Mouse (Mus musculus) E14TG2a.4 (cell line): Measurements from ENCODE around the gene P4ha1.
A peak's percentile ranks its signal among the peaks of the same experiment; 100 is the strongest.
"Not testable (repeated sequence)": the region's sequence is repeated elsewhere in the genome, so short reads cannot be mapped to it uniquely, and the experiment has no call there.

Experiments used
- H3K27me3 ChIP-seq: 2 replicates; pipeline ENCODE4 v1.6.1; 2014; ENCODE audit warnings: low read length, control low read depth; ENCODE audit not compliant: insufficient read depth
- H3K36me3 ChIP-seq: 2 replicates; pipeline ENCODE4 v1.6.1; 2014; ENCODE audit warnings: low read length, control low read depth; ENCODE audit not compliant: insufficient read depth
- H3K4me1 ChIP-seq: replicated peaks from 2 replicates; pipeline ENCODE4 v1.6.1; 2014; ENCODE audit warnings: low read depth, low read length, control low read depth
- H3K4me3 ChIP-seq: replicated peaks from 2 replicates; pipeline ENCODE4 v1.5.1; 2014; ENCODE audit warnings: mild to moderate bottlenecking, low read length
- H3K9me3 ChIP-seq: 2 replicates; pipeline ENCODE4 v1.6.1; 2014; ENCODE audit warnings: low read length, control low read depth
- CTCF ChIP-seq: conservative IDR thresholded peaks from 2 replicates; pipeline ENCODE4 v1.5.1; 2014; ENCODE audit warnings: low read length
- NANOG ChIP-seq: IDR thresholded peaks from 2 replicates; pipeline ENCODE4 v1.6.1; 2014; ENCODE audit warnings: borderline replicate concordance, low read length, mixed read lengths
- POU5F1 ChIP-seq: IDR thresholded peaks from 2 replicates; pipeline ENCODE4 v1.6.1; 2014; ENCODE audit warnings: low read length, borderline replicate concordance

The P4ha1 gene

GRCm38 (mm10) chr10:59289062-59289461 lies 34.0 kb upstream of the P4ha1 start:
- H3K27me3 ChIP-seq = 0 out of 2 replicates have a peak, but pooled peaks cover 3% of the 10 kb centered on the region

GRCm38 (mm10) chr10:59291536-59291935 lies 31.6 kb upstream of the P4ha1 start:
- Histone ChIP-seq H3K9me3 (peaks cover 6% of the 10 kb centered on the region), H3K36me3 (no peaks in the 10 kb centered on the region), H3K27me3 (0 out of 2 replicates have a peak, but pooled peaks cover 3% of the 10 kb centered on the region), H3K4me1 (peaks cover 8% of the 10 kb centered on the region; the same call in 1 of the 2 replicates), H3K4me3 (no peak overlapping the region)
- TF ChIP-seq POU5F1 = no peak
- TF ChIP-seq CTCF = no peak
- no peak for TF ChIP-seq NANOG

More at GRCm38 (mm10) chr10:59289062-59289461, 34.0 kb upstream of the P4ha1 start:
- Histone ChIP-seq H3K4me1 (no peaks in the 10 kb centered on the region), H3K4me3 (no peak overlapping the region), H3K36me3 (no peaks in the 10 kb centered on the region), H3K9me3 (peaks cover 9% of the 10 kb centered on the region)
- TF ChIP-seq CTCF (peak; percentile 65), POU5F1 (no peak), NANOG (no peak)

- Histone ChIP-seq H3K4me1 (peaks cover 8% of the 10 kb centered on the region; the same call in 1 of the 2 replicates), H3K27me3 (0 out of 2 replicates have a peak, but pooled peaks cover 2% of the 10 kb centered on the region), H3K9me3 (0 out of 2 replicates have a peak, but pooled peaks cover 2% of the 10 kb centered on the region), H3K36me3 (no peaks in the 10 kb centered on the region), H3K4me3 (no peak overlapping the region)
- TF ChIP-seq NANOG (no peak), CTCF (no peak), POU5F1 (no peak)
Measured at GRCm38 (mm10) chr10:59292079-59292478, 31.0 kb upstream of the P4ha1 start.

GRCm38 (mm10) chr10:59292558-59292957 lies 30.5 kb upstream of the P4ha1 start:
- Histone ChIP-seq H3K36me3 (no peaks in the 10 kb centered on the region), H3K27me3 (no peaks in the 10 kb centered on the region), H3K9me3 (no peaks in the 10 kb centered on the region), H3K4me3 (no peak overlapping the region), H3K4me1 (peaks cover 8% of the 10 kb centered on the region; the same call in 1 of the 2 replicates)
- TF ChIP-seq CTCF (peak; percentile 68), NANOG (no peak)

GRCm38 (mm10) chr10:59295241-59295811 lies 27.8 kb upstream of the P4ha1 start:
- H3K4me3 ChIP-seq = no peak overlapping the region
- H3K9me3 ChIP-seq = no peaks in the 10 kb centered on the region
- no peaks in the 10 kb centered on the region for H3K27me3 ChIP-seq
- peaks cover 8% of the 10 kb centered on the region; the same call in 1 of the 2 replicates for H3K4me1 ChIP-seq
- H3K36me3 ChIP-seq = no peaks in the 10 kb centered on the region
- TF ChIP-seq CTCF = peak; percentile 67
- no peak for TF ChIP-seq POU5F1

- Histone ChIP-seq H3K9me3 (peaks cover 8% of the 10 kb centered on the region), H3K4me1 (peaks cover 8% of the 10 kb centered on the region; the same call in 1 of the 2 replicates), H3K27me3 (no peaks in the 10 kb centered on the region), H3K36me3 (0 out of 2 replicates have a peak, but pooled peaks cover under 1% of the 10 kb centered on the region), H3K4me3 (no peak overlapping the region)
- TF ChIP-seq POU5F1 = no peak
- peak; percentile 73 for TF ChIP-seq CTCF
- TF ChIP-seq NANOG = no peak
Measured at GRCm38 (mm10) chr10:59296261-59296660, 26.8 kb upstream of the P4ha1 start.

GRCm38 (mm10) chr10:59302671-59303070 lies 20.4 kb upstream of the P4ha1 start:
- not testable (repeated sequence) for H3K36me3 ChIP-seq

GRCm38 (mm10) chr10:59308993-59309715 lies 13.9 kb upstream of the P4ha1 start:
- H3K36me3 ChIP-seq = no peaks in the 10 kb centered on the region

More at GRCm38 (mm10) chr10:59302671-59303070, 20.4 kb upstream of the P4ha1 start:
- peaks cover 31% of the 10 kb centered on the region for H3K9me3 ChIP-seq
- H3K4me3 ChIP-seq, H3K4me1 ChIP-seq, H3K27me3 ChIP-seq: not testable (repeated sequence)

GRCm38 (mm10) chr10:59310124-59310523 lies 13.0 kb upstream of the P4ha1 start:
- H3K9me3 ChIP-seq = 0 out of 2 replicates have a peak, but pooled peaks cover 3% of the 10 kb centered on the region
- no peaks in the 10 kb centered on the region for H3K27me3 ChIP-seq
- no peaks in the 10 kb centered on the region for H3K36me3 ChIP-seq
- TF ChIP-seq CTCF (no peak), NANOG (no peak), POU5F1 (no peak)
- H3K4me1 ChIP-seq = 0 out of 2 replicates have a peak, but pooled peaks cover 3% of the 10 kb centered on the region
- no peak overlapping the region for H3K4me3 ChIP-seq

More at GRCm38 (mm10) chr10:59308993-59309715, 13.9 kb upstream of the P4ha1 start:
- TF ChIP-seq CTCF (0 out of 2 replicates have a peak, but pooled peaks have one; percentile 11), POU5F1 (no peak)
- H3K27me3 ChIP-seq = no peaks in the 10 kb centered on the region
- 0 out of 2 replicates have a peak, but pooled peaks cover 3% of the 10 kb centered on the region for H3K4me1 ChIP-seq
- H3K4me3 ChIP-seq = no peak overlapping the region
- H3K9me3 ChIP-seq = 0 out of 2 replicates have a peak, but pooled peaks cover 3% of the 10 kb centered on the region
